25 mouse cellular contexts compared by ENCODE assay signal in genomic region chr9:100058541-100058940, GRCm38 (mm10).
"Had no signal": no experiment of that assay in that cellular context is flagged by ENCODE, and none has a peak within 500 bp of the region (broad histone marks: within the 10 kb centered on the region; RNA-seq: fewer than 3 reads in every experiment).

No protein-coding gene starts in this region.

- H3K27me3 ChIP-seq: heart, embryonic 12.5 days; hindbrain, embryonic 12.5 days; intestine, embryonic 15.5 days; limb, embryonic 12.5 days; liver, embryonic 13.5 days; liver, embryonic 15.5 days had no signal

- H3K4me1 ChIP-seq: heart, embryonic 10.5 days; heart, embryonic 12.5 days; hindbrain, embryonic 10.5 days; hindbrain, embryonic 12.5 days; intestine, embryonic 15.5 days; limb, embryonic 10.5 days; limb, embryonic 12.5 days; liver, embryonic 13.5 days; liver, embryonic 15.5 days had no signal

- H3K4me3 ChIP-seq: gastrocnemius, adult 2 months; heart, embryonic 10.5 days; heart, embryonic 12.5 days; hindbrain, embryonic 10.5 days; hindbrain, embryonic 12.5 days; intestine, embryonic 15.5 days; layer of hippocampus, adult 2 months; left cerebral cortex, adult 2 months; limb, embryonic 10.5 days; limb, embryonic 12.5 days; liver, embryonic 13.5 days; liver, embryonic 15.5 days had no signal

- H3K9ac ChIP-seq: heart, embryonic 12.5 days; hindbrain, embryonic 12.5 days; hindbrain, embryonic 14.5 days; intestine, embryonic 15.5 days; limb, embryonic 12.5 days; liver, embryonic 13.5 days; liver, embryonic 15.5 days; liver, postnatal 0 days had no signal

- DNase-seq: gastrocnemius, adult 2 months; gastrocnemius, postnatal 10 days; gastrocnemius, postnatal 25 days; heart, adult 18-20 months; heart, postnatal 10 days; heart, postnatal 4 days; liver; liver, embryonic 13.5 days; liver, postnatal 0 days had no signal

- H3K4me2 ChIP-seq: heart, embryonic 12.5 days; hindbrain, embryonic 12.5 days; hindbrain, embryonic 14.5 days; intestine, embryonic 15.5 days; limb, embryonic 12.5 days; liver, embryonic 11.5 days; liver, embryonic 13.5 days; liver, embryonic 15.5 days had no signal

- H3K9me3 ChIP-seq: heart, embryonic 10.5 days; heart, embryonic 12.5 days; hindbrain, embryonic 10.5 days; hindbrain, embryonic 12.5 days; intestine, embryonic 15.5 days; limb, embryonic 10.5 days; limb, embryonic 12.5 days; liver, embryonic 15.5 days had no signal

- H3K36me3 ChIP-seq: heart, embryonic 10.5 days; heart, embryonic 12.5 days; hindbrain, embryonic 10.5 days; hindbrain, embryonic 12.5 days; intestine, embryonic 15.5 days; limb, embryonic 10.5 days; limb, embryonic 12.5 days; liver, embryonic 13.5 days; liver, embryonic 15.5 days had no signal

- H3K27ac ChIP-seq: gastrocnemius, adult 2 months; heart, embryonic 10.5 days; hindbrain, embryonic 10.5 days; hindbrain, embryonic 12.5 days; hindbrain, embryonic 14.5 days; intestine, embryonic 15.5 days; kidney, postnatal 0 days; layer of hippocampus, adult 2 months; left cerebral cortex, adult 2 months; limb, embryonic 10.5 days; limb, embryonic 12.5 days; liver, embryonic 13.5 days; liver, embryonic 15.5 days had no signal

- ATAC-seq: hindbrain, embryonic 16.5 days; inflammation-experienced regulatory T-cells, adult 6 months; intestine, embryonic 15.5 days; intestine, postnatal 0 days; liver, postnatal 0 days had no signal
